Mouse (Mus musculus) limb, embryonic 13.5 days (tissue): ENCODE measurements at regions not wholly inside any gene's neighbourhood (a gene's known extent, or its start where the extent isn't known, plus 50 kb on each side); places are given as distances from the start of the nearest gene placed in this dataset.

ENCODE experiments used
- ATAC-seq: fragments of 200-750 bp; cut with Nextera tagmentation; 2 replicates; pipeline ENCODE4 v1.8.0; 2017; ENCODE audit warnings: low read depth, moderate number of reproducible peaks, moderate TSS enrichment; ENCODE audit not compliant: low FRiP score
- H3K27ac ChIP-seq: fragments of 300-500 bp; sonication (generic); 2 replicates; pipeline ENCODE4 v1.5.1; 2015; ENCODE audit warnings: inconsistent platforms, mild to moderate bottlenecking, moderate library complexity
- H3K27me3 ChIP-seq: fragments of 300-500 bp; sonication (generic); 2 replicates; pipeline ENCODE4 v1.6.1; 2015; ENCODE audit warnings: mild to moderate bottlenecking, inconsistent platforms
- H3K36me3 ChIP-seq: fragments of 300-500 bp; sonication (generic); 2 replicates; pipeline ENCODE4 v1.6.1; 2015; ENCODE audit warnings: inconsistent platforms, mild to moderate bottlenecking, moderate library complexity
- H3K4me1 ChIP-seq: fragments of 300-500 bp; sonication (generic); 2 replicates; pipeline ENCODE4 v1.6.1; 2015; ENCODE audit warnings: inconsistent platforms
- H3K4me2 ChIP-seq: fragments of 300-500 bp; sonication (generic); replicated peaks from 2 replicates; pipeline ENCODE4 v1.6.1; 2015; ENCODE audit warnings: inconsistent platforms, mild to moderate bottlenecking, moderate library complexity
- H3K4me3 ChIP-seq: fragments of 300-500 bp; sonication (generic); 2 replicates; pipeline ENCODE4 v1.5.1; 2015; ENCODE audit warnings: moderate library complexity, mild to moderate bottlenecking, inconsistent platforms
- H3K9ac ChIP-seq: fragments of 300-500 bp; sonication (generic); 2 replicates; pipeline ENCODE4 v1.6.1; 2015; ENCODE audit warnings: mild to moderate bottlenecking, inconsistent platforms
- H3K9me3 ChIP-seq: fragments of 300-500 bp; sonication (generic); 2 replicates; pipeline ENCODE4 v1.6.1; 2016; ENCODE audit warnings: inconsistent platforms
- WGBS: fragments of 180-500 bp; shearing (Covaris S2); methylation state at CpG from one replicate; pipeline ENCODE4 v1.1.7; 2015; 5-methylcytosine and 5-hydroxymethylcytosine counted together

GRCm38 (mm10) chr13:53783492-53783891, 272.0 kb downstream of the Drd1 start:
- no peak overlapping the region for H3K27ac ChIP-seq
- 18% methylated on average over 6 of the region's 6 CpGs for WGBS
- H3K9ac ChIP-seq = no peak overlapping the region
- peaks cover 6% of the 10 kb centered on the region for H3K9me3 ChIP-seq
- H3K4me3 ChIP-seq = no peak overlapping the region
- no peaks in the 10 kb centered on the region for H3K36me3 ChIP-seq
- no peak overlapping the region for H3K4me2 ChIP-seq
- no peak for ATAC-seq
- no peaks in the 10 kb centered on the region for H3K4me1 ChIP-seq
- H3K27me3 ChIP-seq = peaks cover 64% of the 10 kb centered on the region

GRCm38 (mm10) chr13:53779150-53779549, 276.4 kb downstream of the Drd1 start:
- Histone ChIP-seq H3K9ac (no peak overlapping the region), H3K4me2 (no peak overlapping the region), H3K36me3 (no peaks in the 10 kb centered on the region), H3K9me3 (no peaks in the 10 kb centered on the region), H3K27ac (no peak overlapping the region), H3K4me3 (no peak overlapping the region), H3K27me3 (peaks cover 49% of the 10 kb centered on the region), H3K4me1 (peaks cover 3% of the 10 kb centered on the region; the same call in 1 of the 2 replicates)
- WGBS = 46% methylated on average over 4 of the region's 4 CpGs
- no peak for ATAC-seq

- H3K9me3 ChIP-seq = no peaks in the 10 kb centered on the region
- 73% methylated on average over 11 of the region's 11 CpGs for WGBS
- H3K4me2 ChIP-seq = no peak overlapping the region
- H3K36me3 ChIP-seq = no peaks in the 10 kb centered on the region
- ATAC-seq = no peak
- peaks cover 24% of the 10 kb centered on the region for H3K27me3 ChIP-seq
- no peak overlapping the region for H3K4me3 ChIP-seq
- H3K9ac ChIP-seq = no peak overlapping the region
- H3K27ac ChIP-seq = no peak overlapping the region
- H3K4me1 ChIP-seq = peaks cover 3% of the 10 kb centered on the region; the same call in 1 of the 2 replicates
Observed at GRCm38 (mm10) chr13:53776421-53776820, 279.1 kb downstream of the Drd1 start.

- WGBS = 30% methylated on average over 5 of the region's 5 CpGs
- Histone ChIP-seq H3K36me3 (no peaks in the 10 kb centered on the region), H3K9me3 (no peaks in the 10 kb centered on the region), H3K27ac (no peak overlapping the region), H3K4me1 (peaks cover 3% of the 10 kb centered on the region; the same call in 1 of the 2 replicates), H3K4me3 (no peak overlapping the region), H3K9ac (no peak overlapping the region), H3K27me3 (peaks cover 17% of the 10 kb centered on the region), H3K4me2 (no peak overlapping the region)
- no peak for ATAC-seq
Observed at GRCm38 (mm10) chr13:53775687-53776086, 279.8 kb downstream of the Drd1 start.

GRCm38 (mm10) chr13:53764613-53765243, 290.8 kb downstream of the Drd1 start:
- ATAC-seq = peak; percentile 59; the same call in 1 of the 2 replicates
- WGBS = 23% methylated on average over 13 of the region's 13 CpGs
- Histone ChIP-seq H3K9ac (no peak overlapping the region), H3K4me2 (no peak overlapping the region), H3K9me3 (no peaks in the 10 kb centered on the region), H3K4me1 (peaks cover 4% of the 10 kb centered on the region; the same call in 1 of the 2 replicates), H3K36me3 (no peaks in the 10 kb centered on the region), H3K27me3 (peaks cover 19% of the 10 kb centered on the region), H3K4me3 (no peak overlapping the region), H3K27ac (no peak overlapping the region)

- 63% methylated on average over 13 of the region's 13 CpGs for WGBS
- no peak for ATAC-seq
- peaks cover 23% of the 10 kb centered on the region for H3K4me1 ChIP-seq
- H3K9ac ChIP-seq = no peak overlapping the region
- no peaks in the 10 kb centered on the region for H3K36me3 ChIP-seq
- H3K4me2 ChIP-seq = no peak overlapping the region
- peaks cover 44% of the 10 kb centered on the region for H3K27me3 ChIP-seq
- H3K27ac ChIP-seq = no peak overlapping the region
- H3K9me3 ChIP-seq = no peaks in the 10 kb centered on the region
- no peak overlapping the region for H3K4me3 ChIP-seq
Observed at GRCm38 (mm10) chr13:53757576-53758237, 284.8 kb upstream of the Msx2 start.

GRCm38 (mm10) chr13:53756970-53757530, 284.2 kb upstream of the Msx2 start:
- Histone ChIP-seq H3K4me3 (no peak overlapping the region), H3K4me2 (no peak overlapping the region), H3K9ac (no peak overlapping the region), H3K4me1 (peaks cover 23% of the 10 kb centered on the region), H3K36me3 (no peaks in the 10 kb centered on the region), H3K27me3 (peaks cover 49% of the 10 kb centered on the region), H3K9me3 (no peaks in the 10 kb centered on the region), H3K27ac (no peak overlapping the region)
- ATAC-seq = no peak
- 37% methylated on average over 13 of the region's 13 CpGs for WGBS

- H3K9me3 ChIP-seq = no peaks in the 10 kb centered on the region
- H3K36me3 ChIP-seq = no peaks in the 10 kb centered on the region
- no peak for ATAC-seq
- H3K9ac ChIP-seq = no peak overlapping the region
- no peak overlapping the region for H3K4me3 ChIP-seq
- 18% methylated on average over 11 of the region's 11 CpGs for whole genome bisulfite sequencing
- peak overlapping the region; percentile 19; the same call in 1 of the 2 replicates for H3K4me2 ChIP-seq
- H3K27me3 ChIP-seq = peaks cover 50% of the 10 kb centered on the region
- peaks cover 23% of the 10 kb centered on the region for H3K4me1 ChIP-seq
- H3K27ac ChIP-seq = no peak overlapping the region
Observed at GRCm38 (mm10) chr13:53755046-53755615, 282.3 kb upstream of the Msx2 start.

GRCm38 (mm10) chr13:53753049-53753448, 280.2 kb upstream of the Msx2 start:
- Histone ChIP-seq H3K4me3 (no peak overlapping the region), H3K36me3 (no peaks in the 10 kb centered on the region), H3K9ac (no peak overlapping the region), H3K4me2 (no peak overlapping the region), H3K9me3 (no peaks in the 10 kb centered on the region), H3K27ac (no peak overlapping the region), H3K4me1 (peaks cover 23% of the 10 kb centered on the region), H3K27me3 (peaks cover 47% of the 10 kb centered on the region)
- 41% methylated on average over 6 of the region's 6 CpGs for WGBS
- no peak for ATAC-seq

- Histone ChIP-seq H3K27ac (no peak overlapping the region), H3K9me3 (no peaks in the 10 kb centered on the region), H3K27me3 (no peaks in the 10 kb centered on the region), H3K36me3 (no peaks in the 10 kb centered on the region), H3K4me2 (no peak overlapping the region), H3K4me1 (no peaks in the 10 kb centered on the region), H3K4me3 (no peak overlapping the region), H3K9ac (no peak overlapping the region)
- 86% methylated on average over 6 of the region's 6 CpGs for WGBS
- no peak for ATAC-seq
Observed at GRCm38 (mm10) chr13:53740981-53741380, 268.1 kb upstream of the Msx2 start.

- H3K4me1 ChIP-seq = no peaks in the 10 kb centered on the region
- no peak for ATAC-seq
- 84% methylated on average over 3 of the region's 3 CpGs for WGBS
Observed at GRCm38 (mm10) chr13:53739127-53739526, 266.3 kb upstream of the Msx2 start.

GRCm38 (mm10) chr13:53734944-53735343, 262.1 kb upstream of the Msx2 start:
- H3K4me2 ChIP-seq = no peak overlapping the region

More at GRCm38 (mm10) chr13:53739127-53739526, 266.3 kb upstream of the Msx2 start:
- Histone ChIP-seq H3K27me3 (no peaks in the 10 kb centered on the region), H3K27ac (no peak overlapping the region), H3K9ac (no peak overlapping the region), H3K4me3 (no peak overlapping the region), H3K9me3 (no peaks in the 10 kb centered on the region), H3K4me2 (no peak overlapping the region), H3K36me3 (no peaks in the 10 kb centered on the region)

More at GRCm38 (mm10) chr13:53734944-53735343, 262.1 kb upstream of the Msx2 start:
- no peaks in the 10 kb centered on the region for H3K4me1 ChIP-seq
- H3K4me3 ChIP-seq = no peak overlapping the region
- H3K27ac ChIP-seq = no peak overlapping the region
- no peaks in the 10 kb centered on the region for H3K36me3 ChIP-seq
- 57% methylated on average over 4 of the region's 4 CpGs for WGBS
- no peaks in the 10 kb centered on the region for H3K9me3 ChIP-seq
- ATAC-seq = no peak
- H3K27me3 ChIP-seq = no peaks in the 10 kb centered on the region
- no peak overlapping the region for H3K9ac ChIP-seq
